Mouse (Mus musculus): Measurements from ENCODE around the gene Nfam1. TPM values are rescaled to one million over a fixed set of nuclear protein-coding genes. Genes with fewer than 3 reads are reported as not detected.
A peak's percentile ranks its signal among the peaks of the same experiment; 100 is the strongest.
"Not testable (repeated sequence)": the region's sequence is repeated elsewhere in the genome, so short reads cannot be mapped to it uniquely, and the experiment has no call there.

Gene Nfam1
- polyA plus RNA-seq, 1 experiment from 2014 or later, result 3.0 TPM

DNA sequence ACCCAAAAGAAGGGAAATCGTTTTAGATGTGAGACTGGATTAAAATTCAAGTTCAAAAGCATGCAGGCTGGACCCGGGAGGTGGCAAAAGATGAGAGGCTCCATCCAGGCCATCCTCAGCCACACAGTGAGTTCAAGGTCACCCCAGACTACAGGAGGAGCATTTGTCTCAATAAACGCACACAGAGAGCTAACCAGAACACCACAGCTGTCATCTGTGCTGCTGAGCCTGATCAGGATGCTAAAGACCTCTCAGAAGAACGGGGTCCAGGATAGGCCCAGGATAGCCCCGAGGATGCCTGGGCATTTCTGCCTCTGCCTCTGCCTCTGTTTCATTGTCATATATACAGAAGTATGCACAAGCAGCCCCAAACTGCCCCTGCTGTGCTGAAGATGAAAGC, 22.5 kb upstream of the Nfam1 start:
- 49% methylated on average over 5 of the region's 5 CpGs for WGBS
- Histone ChIP-seq H3K27me3 (no peaks in the 10 kb centered on the region), H3K4me2 (replicated peaks) (no peak overlapping the region), H3K9ac (no peak overlapping the region), H3K9me3 (no peaks in the 10 kb centered on the region), H3K4me1 (peaks cover 20% of the 10 kb centered on the region), H3K27ac (no peak overlapping the region), H3K4me3 (no peak overlapping the region), H3K36me3 (no peaks in the 10 kb centered on the region)
- ATAC-seq (ENCODE audit: insufficient number of reproducible peaks, insufficient read depth, low FRiP score, low TSS enrichment), result no peak

DNA sequence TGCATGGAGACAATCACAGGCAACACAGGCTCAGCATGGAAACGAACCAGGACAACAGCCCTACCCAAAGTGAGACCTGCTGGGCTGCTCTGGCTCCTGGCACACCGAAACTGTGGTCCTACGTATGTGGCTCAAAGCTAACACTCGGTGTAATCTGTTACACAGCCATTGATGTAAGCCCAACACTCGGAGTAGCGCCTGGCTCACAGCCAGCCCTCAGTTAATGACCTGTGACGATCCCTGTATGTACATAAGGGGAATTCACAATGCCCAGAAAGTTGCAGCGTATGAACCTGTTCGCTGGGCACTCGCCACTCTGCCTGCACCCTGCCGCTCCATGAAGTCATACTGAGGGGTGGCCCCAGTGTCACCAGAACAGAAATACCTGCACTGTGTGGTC, 20.2 kb upstream of the Nfam1 start:
- Histone ChIP-seq H3K9me3 (no peaks in the 10 kb centered on the region), H3K27me3 (no peaks in the 10 kb centered on the region), H3K36me3 (no peaks in the 10 kb centered on the region), H3K4me3 (no peak overlapping the region), H3K4me2 (replicated peaks) (no peak overlapping the region), H3K27ac (no peak overlapping the region), H3K9ac (no peak overlapping the region), H3K4me1 (peaks cover 16% of the 10 kb centered on the region)
- WGBS, result 60% methylated on average over 11 of the region's 11 CpGs
- no peak for ATAC-seq (ENCODE audit: insufficient number of reproducible peaks, insufficient read depth, low FRiP score, low TSS enrichment)

DNA sequence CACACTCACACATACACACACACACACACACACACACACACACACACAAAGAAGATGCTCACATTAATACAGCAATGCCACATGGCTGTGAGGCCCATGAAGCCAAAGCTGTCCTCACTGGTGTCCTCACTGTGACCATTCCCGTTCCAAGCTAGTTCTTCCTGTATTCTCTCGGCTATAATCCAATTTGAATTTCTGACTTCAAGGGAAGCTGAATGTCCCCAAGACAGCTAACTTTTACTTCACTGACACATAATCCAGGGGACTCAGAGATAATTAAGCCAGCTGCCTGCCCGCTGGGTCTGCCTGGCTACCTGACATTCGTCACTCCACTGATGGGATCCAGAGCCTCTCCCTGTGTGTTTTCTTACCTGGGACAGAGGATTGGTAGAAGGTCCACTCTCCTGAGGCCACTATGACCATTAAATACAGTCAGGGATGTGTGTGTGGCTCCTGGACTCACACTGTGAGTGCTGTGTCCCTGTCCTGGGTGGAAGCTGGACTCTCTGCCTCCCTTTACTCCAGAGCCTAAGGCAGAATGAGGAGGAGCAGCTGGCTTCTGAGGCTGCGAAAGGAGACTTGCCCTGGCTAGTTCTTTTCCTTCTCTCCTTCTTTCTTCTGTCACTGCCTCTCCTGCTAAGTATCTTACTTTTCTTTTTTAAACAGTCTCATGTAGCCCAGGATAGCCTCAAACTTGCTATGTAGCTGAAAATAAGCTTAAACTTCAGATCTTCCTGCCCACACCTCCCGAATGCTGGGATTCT, 19.4 kb upstream of the Nfam1 start:
- Histone ChIP-seq H3K27me3 (no peaks in the 10 kb centered on the region), H3K4me3 (no peak overlapping the region), H3K9me3 (no peaks in the 10 kb centered on the region), H3K4me1 (peaks cover 16% of the 10 kb centered on the region), H3K4me2 (replicated peaks) (no peak overlapping the region), H3K9ac (no peak overlapping the region), H3K36me3 (no peaks in the 10 kb centered on the region), H3K27ac (no peak overlapping the region)
- no peak for ATAC-seq (ENCODE audit: insufficient number of reproducible peaks, insufficient read depth, low FRiP score, low TSS enrichment)
- 54% methylated on average over 6 of the region's 6 CpGs for WGBS

DNA sequence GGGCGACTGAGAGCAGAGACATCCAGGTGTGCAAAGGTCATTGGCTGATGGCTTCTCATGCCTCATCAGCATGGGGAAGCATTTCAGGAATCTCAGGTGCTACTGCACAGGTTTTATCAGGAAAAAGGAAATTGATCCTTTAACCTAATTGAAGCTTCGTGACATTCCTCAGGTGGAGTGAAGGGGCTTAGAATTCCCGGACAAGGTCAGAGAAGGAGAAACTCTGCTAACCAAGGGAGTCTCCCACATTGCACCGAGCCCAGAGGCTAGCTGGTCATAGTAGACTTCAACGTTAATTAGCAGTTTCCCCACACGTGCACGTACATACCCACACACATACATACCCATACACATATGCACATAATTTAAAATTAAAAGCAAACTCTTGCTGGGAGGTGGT, 13.6 kb upstream of the Nfam1 start:
- H3K27ac ChIP-seq, result no peak overlapping the region
- H3K4me2 ChIP-seq (replicated peaks), result no peak overlapping the region
- H3K9me3 ChIP-seq, result no peaks in the 10 kb centered on the region; the same call in 1 of the 2 replicates
- H3K4me3 ChIP-seq, result no peak overlapping the region
- ATAC-seq (ENCODE audit: insufficient number of reproducible peaks, insufficient read depth, low FRiP score, low TSS enrichment), result no peak
- peaks cover 15% of the 10 kb centered on the region for H3K4me1 ChIP-seq
- 67% methylated on average over 7 of the region's 7 CpGs for WGBS
- H3K36me3 ChIP-seq, result no peaks in the 10 kb centered on the region
- no peaks in the 10 kb centered on the region for H3K27me3 ChIP-seq
- H3K9ac ChIP-seq, result no peak overlapping the region

DNA sequence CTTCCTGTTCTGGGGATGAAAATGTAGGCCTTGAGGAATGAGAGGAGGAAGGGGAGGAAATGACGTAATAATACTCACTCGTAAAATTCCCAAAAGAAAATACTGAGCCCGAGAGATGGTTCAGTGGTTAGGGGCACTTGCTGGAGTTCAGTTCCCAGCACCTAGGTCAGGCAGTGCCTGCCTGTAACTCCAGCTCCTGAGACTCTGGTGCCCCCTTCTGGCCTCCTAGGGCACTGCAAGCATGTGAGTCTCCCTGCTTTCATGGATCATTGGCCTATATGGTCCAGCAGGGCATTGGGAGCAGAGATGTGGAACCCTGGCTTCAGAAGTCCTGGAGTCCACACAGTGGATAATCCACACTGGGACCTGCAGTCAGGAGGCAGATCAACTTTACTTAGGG, 13.2 kb upstream of the Nfam1 start:
- H3K4me3 ChIP-seq, result no peak overlapping the region
- no peak overlapping the region for H3K9ac ChIP-seq
- H3K27ac ChIP-seq, result no peak overlapping the region
- peaks cover 15% of the 10 kb centered on the region for H3K4me1 ChIP-seq
- WGBS, result 92% methylated on average over 3 of the region's 3 CpGs
- no peak for ATAC-seq (ENCODE audit: insufficient number of reproducible peaks, insufficient read depth, low FRiP score, low TSS enrichment)
- no peaks in the 10 kb centered on the region for H3K27me3 ChIP-seq
- H3K36me3 ChIP-seq, result no peaks in the 10 kb centered on the region
- no peak overlapping the region for H3K4me2 ChIP-seq (replicated peaks)
- H3K9me3 ChIP-seq, result no peaks in the 10 kb centered on the region; the same call in 1 of the 2 replicates

DNA sequence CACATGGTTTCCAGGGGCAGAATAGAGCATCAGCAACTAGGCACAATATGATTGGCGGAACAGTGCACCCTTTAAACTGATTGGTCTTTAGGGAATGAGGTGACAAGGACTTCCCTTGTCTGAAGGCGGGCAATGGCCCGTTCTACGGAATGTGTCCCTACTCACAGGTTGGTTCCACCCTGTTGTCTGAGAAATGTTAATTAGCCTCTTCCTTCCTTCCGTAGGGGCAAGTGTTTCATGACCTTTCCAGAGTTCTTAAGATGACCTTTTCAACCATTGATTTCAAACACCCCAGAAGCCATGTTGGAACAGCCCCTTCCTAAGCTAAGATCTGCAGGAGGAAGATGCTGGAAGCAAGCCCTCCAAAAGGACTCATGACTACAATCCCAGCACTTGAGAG, 12.5 kb upstream of the Nfam1 start:
- not testable (repeated sequence) for H3K9me3 ChIP-seq; ATAC-seq (ENCODE audit: insufficient number of reproducible peaks, insufficient read depth, low FRiP score, low TSS enrichment); H3K9ac ChIP-seq; H3K4me2 ChIP-seq (replicated peaks); H3K4me3 ChIP-seq; H3K27me3 ChIP-seq; H3K27ac ChIP-seq; H3K36me3 ChIP-seq
- peaks cover 15% of the 10 kb centered on the region for H3K4me1 ChIP-seq
- WGBS, result 73% methylated on average over 5 of the region's 5 CpGs

DNA sequence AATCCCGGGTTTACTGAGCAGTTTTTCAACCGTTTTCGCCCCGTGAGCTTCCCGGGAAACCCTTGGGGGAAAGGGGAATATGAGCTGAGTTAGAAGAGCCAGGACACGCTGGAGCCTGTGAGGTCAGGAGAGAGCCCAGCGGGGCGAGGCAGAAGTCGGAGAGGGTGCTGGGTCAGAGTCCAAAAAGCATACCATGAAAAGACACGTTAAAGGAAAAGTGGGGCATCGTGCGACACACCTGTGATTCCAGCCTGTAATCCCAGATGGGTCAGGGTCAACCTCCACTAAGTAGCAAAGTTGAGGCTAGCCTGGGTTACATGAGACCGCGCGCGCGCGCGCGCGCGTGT, 10.2 kb upstream of the Nfam1 start:
- H3K9ac ChIP-seq, result no peak overlapping the region
- 60% methylated on average over 22 of the region's 22 CpGs for WGBS
- no peak for ATAC-seq (ENCODE audit: insufficient number of reproducible peaks, insufficient read depth, low FRiP score, low TSS enrichment)
- H3K4me1 ChIP-seq, result peaks cover 23% of the 10 kb centered on the region
- H3K4me3 ChIP-seq, result no peak overlapping the region
- H3K27ac ChIP-seq, result 0 out of 2 replicates have a peak overlapping the region, but pooled peaks have one; percentile 69
- no peaks in the 10 kb centered on the region for H3K27me3 ChIP-seq
- no peaks in the 10 kb centered on the region for H3K36me3 ChIP-seq
- no peaks in the 10 kb centered on the region; the same call in 1 of the 2 replicates for H3K9me3 ChIP-seq
- peak overlapping the region; percentile 34; the same call in 1 of the 2 replicates for H3K4me2 ChIP-seq (replicated peaks)

DNA sequence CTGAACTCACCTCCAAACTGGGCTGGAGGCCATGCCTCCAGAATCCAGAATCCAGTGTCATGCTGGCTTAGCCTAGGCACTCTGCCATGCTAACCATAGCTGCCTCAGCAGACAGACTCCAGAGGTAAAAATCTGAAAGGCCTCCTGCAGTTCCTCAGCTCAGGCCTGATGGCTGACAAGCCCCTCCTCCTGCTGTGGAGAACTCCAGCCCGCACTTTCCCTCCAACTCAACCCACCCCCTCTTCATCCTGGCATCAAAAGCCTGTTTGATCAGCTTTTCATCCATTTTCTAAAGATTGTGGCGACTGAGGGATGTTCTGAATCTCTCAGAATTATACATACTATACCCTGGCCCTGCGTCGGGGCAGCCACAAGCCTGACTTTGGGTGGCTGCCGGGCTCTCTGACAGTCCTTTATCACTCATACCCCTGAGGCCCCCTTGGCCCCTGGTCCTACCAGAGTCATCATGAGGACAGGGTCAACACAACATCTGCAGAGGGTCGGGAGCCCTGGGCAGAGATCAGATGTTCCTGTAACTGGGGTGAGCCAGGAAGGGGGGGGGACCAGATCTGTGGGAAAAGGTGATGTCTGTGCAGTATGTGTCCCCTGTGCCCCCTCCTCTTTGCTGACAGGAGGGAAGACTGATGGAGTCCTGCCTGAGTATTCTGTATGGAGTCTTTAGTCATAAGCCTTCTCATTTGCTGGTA, 9.7 kb upstream of the Nfam1 start:
- H3K36me3 ChIP-seq, result no peaks in the 10 kb centered on the region
- peak overlapping the region; percentile 34 for H3K4me2 ChIP-seq (replicated peaks)
- no peak overlapping the region for H3K4me3 ChIP-seq
- peak overlapping the region; percentile 69; the same call in 1 of the 2 replicates for H3K27ac ChIP-seq
- no peak overlapping the region for H3K9ac ChIP-seq
- peaks cover 27% of the 10 kb centered on the region for H3K4me1 ChIP-seq
- no peaks in the 10 kb centered on the region; the same call in 1 of the 2 replicates for H3K9me3 ChIP-seq
- H3K27me3 ChIP-seq, result no peaks in the 10 kb centered on the region
- WGBS, result 7% methylated on average over 6 of the region's 6 CpGs
- no peak; the same call in 1 of the 2 replicates for ATAC-seq (ENCODE audit: insufficient number of reproducible peaks, insufficient read depth, low FRiP score, low TSS enrichment)

DNA sequence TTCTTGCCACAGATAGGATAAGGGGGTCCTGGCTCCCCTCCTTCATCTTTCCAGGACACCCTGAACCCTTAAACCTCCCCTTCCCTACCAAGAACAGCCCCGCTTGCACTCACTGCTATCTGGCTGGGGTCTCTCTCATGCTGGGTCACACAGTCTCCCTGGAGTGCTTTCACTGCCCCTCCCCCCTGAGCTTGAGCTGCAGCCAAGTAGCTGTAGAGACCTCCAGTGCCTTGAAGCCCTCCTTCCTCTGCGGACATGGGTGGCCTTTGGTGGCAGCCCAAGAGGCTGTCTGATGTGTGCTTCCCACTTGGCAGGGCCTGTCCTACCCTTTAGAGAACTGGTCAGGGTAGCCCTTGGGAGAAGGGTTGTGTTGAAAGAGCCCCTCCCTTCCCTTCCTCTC, 7.0 kb upstream of the Nfam1 start:
- 45% methylated on average over 2 of the region's 2 CpGs for WGBS
- Histone ChIP-seq H3K9me3 (no peaks in the 10 kb centered on the region), H3K9ac (no peak overlapping the region), H3K36me3 (no peaks in the 10 kb centered on the region), H3K4me2 (replicated peaks) (no peak overlapping the region), H3K27me3 (no peaks in the 10 kb centered on the region), H3K4me3 (no peak overlapping the region), H3K4me1 (peaks cover 36% of the 10 kb centered on the region), H3K27ac (no peak overlapping the region)
- no peak for ATAC-seq (ENCODE audit: insufficient number of reproducible peaks, insufficient read depth, low FRiP score, low TSS enrichment)

DNA sequence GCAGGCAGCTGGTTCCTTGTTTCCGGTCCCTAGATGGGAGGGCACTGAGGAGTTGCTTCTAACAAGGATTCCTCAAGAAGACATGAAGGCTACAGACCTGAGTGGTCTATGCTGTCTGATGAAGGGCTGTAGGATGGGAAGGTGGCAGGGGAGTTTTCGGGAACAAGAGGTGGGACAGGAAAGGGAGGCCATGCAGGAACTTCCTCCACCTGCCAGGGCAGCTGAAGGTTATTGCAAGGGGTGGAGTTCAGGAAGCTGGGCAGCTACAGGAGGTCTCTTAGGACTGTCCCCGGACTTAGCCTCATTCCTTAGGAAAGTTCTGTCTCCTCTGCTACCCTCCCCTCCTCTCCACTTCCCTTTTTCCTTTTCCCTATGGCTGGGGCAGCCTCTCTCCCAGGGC, 5.7 kb upstream of the Nfam1 start:
- no peaks in the 10 kb centered on the region for H3K36me3 ChIP-seq
- 47% methylated on average over 3 of the region's 3 CpGs for WGBS
- peaks cover 48% of the 10 kb centered on the region for H3K4me1 ChIP-seq
- H3K4me3 ChIP-seq, result no peak overlapping the region
- H3K9ac ChIP-seq, result no peak overlapping the region
- H3K9me3 ChIP-seq, result no peaks in the 10 kb centered on the region
- peaks cover 11% of the 10 kb centered on the region; the same call in 1 of the 2 replicates for H3K27me3 ChIP-seq
- ATAC-seq (ENCODE audit: insufficient number of reproducible peaks, insufficient read depth, low FRiP score, low TSS enrichment), result no peak
- no peak overlapping the region for H3K27ac ChIP-seq
- no peak overlapping the region for H3K4me2 ChIP-seq (replicated peaks)

DNA sequence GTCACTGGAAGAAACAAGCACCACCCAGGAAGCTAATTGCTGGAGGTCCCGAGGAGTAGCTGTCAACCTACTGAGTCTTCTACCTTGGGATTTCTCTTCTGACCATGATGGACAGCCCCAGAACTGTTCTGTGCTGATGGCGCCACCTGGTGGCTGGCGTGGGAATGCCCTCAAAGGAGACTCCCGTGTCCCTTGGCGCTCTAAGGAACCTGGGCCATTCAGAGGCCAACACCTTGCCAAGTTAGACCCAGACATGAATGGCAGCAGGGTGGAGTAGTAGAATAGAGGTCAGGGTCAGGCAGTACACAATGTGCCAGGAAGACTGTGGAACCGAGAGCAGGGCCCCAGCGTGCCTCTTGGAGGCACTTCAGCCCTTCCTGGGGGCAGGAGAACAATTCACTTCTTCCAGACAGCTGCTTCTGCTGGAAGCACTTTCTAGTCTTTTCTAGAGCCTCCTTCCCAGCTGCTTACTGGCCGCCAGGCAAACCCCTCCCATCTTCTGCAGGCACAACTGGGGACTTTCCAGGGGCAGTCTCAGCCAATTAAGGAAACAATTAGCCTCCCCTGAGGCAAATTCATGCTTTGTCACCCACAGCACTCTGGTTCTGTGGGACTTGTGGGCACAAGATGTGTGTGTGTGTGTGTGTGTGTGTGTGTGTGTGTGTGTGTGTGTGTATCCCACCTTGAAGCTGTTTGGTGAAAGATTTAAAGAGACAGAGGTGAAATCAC, 4.8 kb upstream of the Nfam1 start:
- peaks cover 19% of the 10 kb centered on the region; the same call in 1 of the 2 replicates for H3K27me3 ChIP-seq
- no peak overlapping the region for H3K4me2 ChIP-seq (replicated peaks)
- no peak overlapping the region for H3K4me3 ChIP-seq
- 2% methylated on average over 8 of the region's 8 CpGs for WGBS
- H3K27ac ChIP-seq, result peak overlapping the region; percentile 26
- no peaks in the 10 kb centered on the region for H3K9me3 ChIP-seq
- no peak overlapping the region for H3K9ac ChIP-seq
- H3K4me1 ChIP-seq, result peaks cover 48% of the 10 kb centered on the region
- 0 out of 2 replicates have a peak, but pooled peaks have one; percentile 17 for ATAC-seq (ENCODE audit: insufficient number of reproducible peaks, insufficient read depth, low FRiP score, low TSS enrichment)
- H3K36me3 ChIP-seq, result no peaks in the 10 kb centered on the region
